Mouse (Mus musculus) layer of hippocampus, adult 11-12 months (tissue): ENCODE measurements at regions not wholly inside any gene's neighbourhood (a gene's known extent, or its start where the extent isn't known, plus 50 kb on each side); places are given as distances from the start of the nearest gene placed in this dataset.
"Not testable (repeated sequence)": the region's sequence is repeated elsewhere in the genome, so short reads cannot be mapped to it uniquely, and the experiment has no call there.

ENCODE experiments used
- DNase-seq: peaks from one replicate; pipeline ENCODE4 v3.0.0; 2022; ENCODE audit warnings: low spot score

DNA sequence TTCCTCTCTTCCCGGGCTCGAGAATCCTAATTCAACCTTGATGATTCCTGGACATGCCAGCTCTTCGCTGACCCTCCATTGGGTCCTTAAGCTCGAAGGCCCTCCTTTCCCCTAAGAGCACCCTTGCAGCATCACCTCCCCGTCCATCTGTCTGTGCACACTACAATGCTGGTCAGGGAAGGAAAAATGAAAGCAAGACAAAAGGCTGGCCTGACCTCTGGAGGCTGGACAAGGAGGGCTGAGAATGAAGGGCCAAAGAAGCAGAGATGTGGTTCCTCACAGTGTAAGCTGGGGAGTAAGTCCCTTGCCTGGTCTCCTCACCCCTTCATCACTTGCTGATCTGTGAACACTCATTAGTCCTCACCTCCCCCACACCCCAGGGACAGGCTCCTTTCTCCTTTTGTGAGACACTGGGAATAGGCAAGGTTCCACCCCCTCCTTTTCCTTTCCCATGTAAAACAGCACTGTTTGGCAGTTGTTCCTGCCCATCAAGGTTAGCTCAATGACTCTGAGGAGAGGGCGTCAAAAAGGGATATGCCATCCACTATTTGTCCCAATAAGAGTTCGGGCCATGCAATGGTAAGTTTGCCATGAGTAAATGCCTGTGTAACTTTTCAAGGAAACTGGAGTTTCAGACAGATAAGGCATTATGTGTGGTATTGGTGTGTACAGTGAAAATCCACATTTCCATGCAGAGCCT, 332.3 kb downstream of the Diras2 start:
- no peak for DNase-seq

DNA sequence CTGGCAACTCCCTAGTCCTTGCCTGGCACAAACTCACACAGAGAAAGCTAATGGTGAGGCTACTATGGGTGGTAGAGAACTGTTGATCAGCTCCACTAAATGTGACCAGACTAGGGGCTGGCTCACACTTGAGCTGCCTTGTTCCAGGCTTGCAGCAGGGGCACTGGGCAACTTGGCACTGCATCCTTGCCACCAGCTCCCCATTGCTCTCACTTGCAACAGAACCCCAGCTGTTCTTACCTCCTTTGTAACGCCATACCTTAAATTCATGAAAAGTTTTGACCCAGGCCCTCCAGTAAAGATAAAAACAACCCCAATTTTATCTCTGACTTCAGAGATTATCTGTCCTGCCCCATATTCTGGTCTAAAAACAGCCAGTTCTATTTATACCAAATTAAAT, 328.7 kb downstream of the Diras2 start:
- DNase-seq: no peak

DNA sequence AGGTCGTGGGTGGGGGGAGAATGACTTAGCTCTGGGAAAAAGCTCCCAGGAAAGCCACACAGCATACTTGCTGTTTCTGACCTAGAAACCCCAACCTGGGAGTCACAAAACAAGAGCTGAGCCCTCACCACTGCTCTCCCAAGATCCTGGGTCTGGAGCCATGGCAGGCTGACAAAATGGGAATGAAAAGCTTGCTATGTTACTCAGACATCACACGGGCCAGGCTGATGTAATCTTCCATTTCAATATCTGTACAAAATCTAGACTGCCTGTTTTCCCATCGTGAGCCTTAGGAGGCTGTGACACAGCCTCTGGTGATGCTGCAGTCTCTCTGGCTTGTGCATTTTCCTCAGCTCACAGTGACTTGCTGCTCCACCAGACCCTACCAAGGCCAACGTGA, 325.1 kb downstream of the Diras2 start:
- no peak for DNase-seq

DNA sequence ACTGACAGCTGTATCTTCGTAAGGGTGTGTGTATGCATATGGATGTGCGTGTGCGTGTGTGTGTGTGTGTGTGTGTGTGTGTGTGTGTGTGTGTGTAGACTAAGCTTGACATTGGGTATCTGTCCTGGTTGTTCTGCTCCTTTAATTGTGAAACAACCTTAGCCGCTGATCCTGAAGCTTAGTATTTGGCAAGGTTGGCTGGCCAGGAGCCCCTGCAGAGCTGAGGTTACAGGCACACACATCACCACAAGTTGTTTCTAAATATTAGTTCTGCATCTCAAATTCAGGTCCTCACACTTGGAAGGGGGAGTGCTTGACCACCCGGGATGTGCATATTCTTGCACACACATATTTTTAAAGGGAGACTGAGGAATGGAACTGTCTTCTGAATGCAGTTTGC, 314.7 kb downstream of the Diras2 start:
- DNase-seq: no peak

DNA sequence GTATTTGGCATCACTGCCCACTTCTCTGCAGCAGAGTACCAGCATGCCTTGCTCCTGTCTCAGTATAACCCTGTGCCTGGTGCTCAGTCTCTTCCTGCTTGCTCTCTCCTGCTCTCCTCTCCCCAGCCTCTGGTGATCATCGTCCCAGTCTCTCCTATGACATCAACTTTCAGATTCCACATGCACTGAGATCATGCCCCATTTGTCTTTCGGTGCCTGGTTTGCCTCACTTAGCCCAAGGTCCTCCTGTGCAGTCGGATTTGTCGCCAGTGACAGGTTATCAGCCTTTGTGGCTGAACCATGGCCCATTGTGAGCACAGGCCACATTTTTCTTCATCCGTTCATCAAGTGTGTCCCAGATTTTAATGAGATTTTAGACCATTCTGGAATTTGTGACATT, 314.0 kb downstream of the Diras2 start:
- DNase-seq: no peak

DNA sequence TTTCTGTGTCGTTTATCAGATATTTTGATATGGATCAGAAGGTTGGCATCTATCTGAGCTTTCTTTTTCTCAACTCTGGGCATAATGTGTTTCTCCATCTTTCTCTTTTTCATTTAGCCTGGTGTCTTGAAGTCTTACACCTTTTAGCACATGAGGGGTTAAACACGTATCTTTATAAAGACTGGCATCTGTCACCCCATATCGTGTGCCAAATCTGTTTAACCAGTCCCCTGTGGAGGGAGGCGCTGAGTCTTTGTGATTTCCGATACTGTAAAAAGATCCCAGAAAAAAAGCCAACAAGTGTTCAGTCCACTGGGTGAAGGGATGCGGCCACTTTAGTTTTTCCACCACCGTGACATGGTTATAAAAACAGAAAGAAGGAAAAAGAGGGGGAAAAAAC, 313.3 kb downstream of the Diras2 start:
- no peak for DNase-seq

DNA sequence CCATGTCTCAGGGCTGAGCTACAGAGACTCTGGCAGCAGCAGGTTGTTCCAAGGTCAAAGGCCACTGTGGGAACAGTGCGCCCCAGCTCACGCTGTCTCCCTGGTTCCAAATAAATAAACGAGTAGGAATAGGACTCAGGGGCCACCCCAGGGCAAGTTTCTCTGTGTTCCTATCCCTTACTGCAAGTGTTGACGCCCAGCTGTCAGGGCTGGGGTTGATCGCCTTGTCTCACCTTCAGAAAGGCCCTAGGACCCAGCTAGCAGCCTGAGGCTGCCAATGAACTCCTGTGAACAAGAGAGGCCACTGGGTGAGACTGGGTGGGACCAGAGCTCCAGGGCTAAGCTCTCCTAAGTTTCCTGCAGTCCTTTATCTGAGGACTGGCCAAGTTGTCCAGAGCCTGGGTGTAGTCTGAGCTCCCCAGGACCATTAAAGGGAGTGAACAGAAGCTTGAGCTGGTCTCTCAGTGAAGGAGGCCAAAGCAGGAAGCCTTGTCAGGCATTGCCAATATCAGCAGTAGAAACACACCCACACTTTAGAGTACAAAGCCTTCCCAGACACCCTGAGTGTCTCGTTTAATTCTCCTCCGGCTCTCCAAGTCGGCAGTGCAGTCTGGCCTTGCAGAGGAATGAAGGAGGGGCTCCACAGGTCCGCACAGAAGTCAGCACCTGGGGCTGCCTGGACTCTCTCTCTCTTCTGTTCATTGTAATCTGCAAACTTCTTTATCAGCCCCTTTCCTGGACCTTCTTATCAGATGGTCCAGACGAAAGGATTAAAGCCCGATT, 308.6 kb downstream of the Diras2 start:
- DNase-seq: no peak

DNA sequence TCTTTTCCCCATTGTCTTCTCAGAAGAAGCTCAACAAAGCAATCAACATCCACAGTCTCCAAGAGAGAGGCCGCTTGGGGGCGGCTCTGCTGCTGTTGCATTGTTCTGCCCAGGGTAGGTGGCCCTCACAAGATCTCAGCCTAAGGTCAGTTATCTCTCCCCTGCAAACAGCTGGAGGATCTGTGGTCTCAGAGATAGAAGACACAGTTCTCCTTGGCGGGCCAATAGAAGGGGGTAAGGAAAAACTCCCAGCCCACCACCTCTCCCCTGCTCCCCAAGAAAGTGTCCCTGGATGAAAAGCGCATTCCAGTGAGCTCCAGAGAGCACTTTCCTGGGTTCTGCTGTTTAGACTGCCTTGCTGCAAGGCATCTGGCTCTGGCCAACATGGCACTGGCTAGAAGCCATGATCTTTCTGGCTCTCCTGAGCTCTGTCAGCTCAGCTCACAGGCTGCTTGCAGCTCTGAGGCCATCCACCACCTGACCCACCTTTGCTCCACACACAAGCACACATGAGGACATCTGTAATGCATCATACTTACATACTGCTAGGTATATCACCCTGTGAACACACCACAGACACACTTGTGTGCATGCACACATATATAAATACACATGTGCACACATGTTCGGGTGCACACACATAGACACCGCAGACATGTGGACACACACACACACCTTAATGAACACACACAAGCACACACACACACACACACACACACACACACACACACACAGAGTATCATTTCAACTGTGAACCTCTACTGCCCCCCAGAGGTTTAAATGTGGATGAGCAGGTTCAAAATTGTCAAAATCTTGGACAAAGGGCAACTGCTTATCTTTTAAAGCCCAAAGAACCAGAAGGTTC, 307.7 kb downstream of the Diras2 start:
- DNase-seq: peak; percentile 19

DNA sequence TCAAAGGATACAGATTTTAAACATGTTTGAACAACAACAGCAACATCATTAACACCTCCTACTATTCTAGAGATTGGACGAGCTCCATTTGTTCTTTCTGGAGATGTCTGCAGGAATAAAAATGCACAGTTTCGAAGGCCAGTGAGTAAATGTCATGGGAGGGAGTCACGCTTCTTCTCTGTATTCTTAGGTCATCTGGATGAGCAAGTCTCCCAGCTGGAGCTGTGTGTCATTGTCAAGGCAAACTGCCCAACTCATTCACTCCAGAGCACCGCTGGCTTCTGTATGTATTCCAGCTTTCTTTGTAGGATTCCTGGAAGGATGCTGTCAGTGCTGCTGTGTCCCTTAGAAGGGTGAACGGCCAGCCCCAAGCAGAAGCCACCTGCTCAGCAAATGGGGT, 297.1 kb downstream of the Diras2 start:
- DNase-seq: no peak

DNA sequence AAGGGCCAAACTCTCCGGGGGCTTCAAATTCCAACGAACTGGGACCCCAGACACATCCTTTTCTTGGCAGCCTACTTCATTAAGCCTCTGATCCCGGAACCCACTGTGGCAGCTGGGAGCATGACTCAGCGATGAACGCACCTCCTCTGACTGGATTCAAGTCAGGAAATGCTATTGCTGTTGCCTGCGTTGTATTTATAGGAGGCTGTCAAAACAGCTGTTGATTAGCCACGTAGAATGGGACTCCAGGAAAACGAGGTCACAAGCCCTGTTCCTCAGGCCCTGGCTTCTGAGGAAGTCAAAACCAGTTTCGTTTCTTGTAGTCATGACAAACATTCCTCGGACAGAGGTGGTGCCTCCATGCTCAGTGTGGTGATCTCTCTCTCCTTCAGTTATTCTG, 295.0 kb downstream of the Diras2 start:
- no peak for DNase-seq

DNA sequence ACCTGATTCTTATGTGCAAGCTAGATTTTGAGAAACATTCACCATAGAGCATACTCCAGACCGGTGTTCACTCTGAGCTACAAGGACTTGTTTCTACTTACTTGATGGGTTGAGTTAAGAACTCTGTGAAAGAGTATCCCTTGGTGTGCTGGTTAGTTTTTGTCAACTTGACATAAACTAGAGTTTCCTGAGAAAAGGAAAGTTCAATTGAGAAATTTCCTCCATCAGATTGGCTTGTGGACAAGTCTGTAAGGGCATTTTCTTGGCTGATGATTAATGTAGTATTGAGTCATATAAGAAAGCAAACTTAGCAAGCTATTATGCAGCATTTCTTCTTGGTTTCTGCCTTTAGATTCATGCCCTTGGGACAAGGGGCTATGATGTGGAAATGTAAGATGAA, 291.5 kb downstream of the Diras2 start:
- no peak for DNase-seq

DNA sequence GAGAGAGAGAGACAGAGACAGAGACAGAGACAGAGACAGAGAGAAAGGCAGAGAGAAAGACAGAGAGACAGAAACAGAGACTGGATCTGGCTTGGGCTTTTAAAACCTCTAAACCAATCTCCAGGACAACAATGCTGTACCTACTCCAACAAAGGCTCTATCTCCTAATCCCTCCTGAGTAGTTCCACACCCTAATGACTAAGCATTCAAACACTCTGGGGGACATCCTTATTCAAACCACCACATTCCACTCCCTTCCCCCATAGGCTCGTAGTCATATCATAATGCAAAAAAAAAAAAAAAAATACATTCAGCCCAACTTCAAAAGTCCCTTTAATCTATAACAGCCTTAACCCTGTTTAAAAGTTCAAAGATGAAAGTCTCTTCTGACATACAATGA, 289.3 kb downstream of the Diras2 start:
- no peak for DNase-seq

DNA sequence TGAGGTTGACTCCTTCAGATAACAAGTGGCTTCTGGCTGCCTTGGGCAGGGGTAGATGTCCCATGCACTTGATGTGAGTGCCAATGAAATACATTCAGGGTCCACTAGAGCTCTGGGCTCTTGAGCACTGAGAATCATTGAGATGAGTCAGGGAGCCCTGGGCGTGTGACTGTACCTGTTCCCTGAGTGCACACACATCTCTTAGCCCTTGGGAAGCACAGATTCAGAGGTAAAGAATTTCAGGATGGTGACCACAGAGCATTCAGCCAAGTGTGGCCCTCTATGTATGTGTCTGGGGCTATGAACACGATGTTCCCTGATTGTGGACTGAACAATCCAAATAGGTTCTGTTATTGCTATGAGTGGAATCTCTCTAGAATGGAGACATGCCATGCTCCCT, 281.6 kb downstream of the Diras2 start:
- no peak for DNase-seq

DNA sequence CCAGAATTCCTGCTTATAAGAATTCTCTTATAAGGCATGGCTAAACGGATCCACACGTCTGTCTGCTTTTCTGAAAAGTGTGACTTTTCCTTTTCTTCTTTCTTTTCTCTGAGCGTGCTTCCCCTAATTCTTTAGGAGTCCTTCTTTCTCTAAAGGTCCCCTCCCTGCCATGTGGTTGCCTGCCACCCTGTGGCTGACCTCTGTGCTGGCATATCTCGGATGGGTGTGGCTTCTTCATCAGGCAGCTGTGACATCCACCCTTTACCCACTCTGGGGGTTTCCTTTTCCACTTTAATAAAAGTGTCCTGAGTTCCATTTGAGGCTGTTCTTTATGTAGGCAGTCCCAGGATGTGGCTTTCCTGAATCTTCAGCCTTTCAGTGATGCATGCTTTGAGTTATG, 280.7 kb downstream of the Diras2 start:
- no peak for DNase-seq

DNA sequence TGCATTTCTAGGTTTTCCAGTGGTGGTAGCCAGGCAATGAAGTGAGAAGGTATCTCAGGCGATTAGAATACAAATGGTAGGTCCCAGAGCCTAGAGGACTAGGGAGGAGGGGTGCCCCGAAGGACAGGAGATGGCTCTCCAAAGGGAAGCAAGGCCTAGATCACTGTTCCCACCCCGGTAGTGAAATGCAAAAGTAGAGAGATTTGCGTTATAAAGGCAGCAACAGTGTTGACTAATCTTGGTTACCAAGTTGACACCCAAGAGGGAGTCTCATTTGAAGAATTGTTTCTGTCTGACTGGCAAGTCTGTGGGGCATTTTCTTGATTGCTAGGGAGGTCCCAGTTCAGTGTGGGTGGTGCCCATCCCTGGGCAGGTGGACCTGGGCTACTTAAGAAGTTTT, 278.8 kb downstream of the Diras2 start:
- no peak for DNase-seq

DNA sequence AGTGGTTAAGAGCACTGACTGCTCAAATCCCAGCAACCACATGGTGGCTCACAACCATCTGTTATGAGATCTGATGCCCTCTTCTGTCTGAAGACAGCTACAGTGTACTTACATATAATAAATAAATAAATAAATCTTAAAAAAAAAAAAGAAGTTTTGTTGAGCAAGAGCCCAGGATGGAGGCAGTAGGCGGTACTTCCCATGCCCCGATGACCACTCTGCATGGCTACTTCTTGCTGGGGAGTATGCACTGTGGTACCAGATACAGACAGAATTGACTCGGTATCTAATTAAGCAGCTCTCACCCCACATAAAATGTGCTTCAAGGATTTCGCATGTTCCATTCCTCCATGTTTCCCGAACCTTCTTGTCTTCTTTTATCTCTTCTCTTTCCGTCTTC, 278.4 kb downstream of the Diras2 start:
- DNase-seq: not testable (repeated sequence)

DNA sequence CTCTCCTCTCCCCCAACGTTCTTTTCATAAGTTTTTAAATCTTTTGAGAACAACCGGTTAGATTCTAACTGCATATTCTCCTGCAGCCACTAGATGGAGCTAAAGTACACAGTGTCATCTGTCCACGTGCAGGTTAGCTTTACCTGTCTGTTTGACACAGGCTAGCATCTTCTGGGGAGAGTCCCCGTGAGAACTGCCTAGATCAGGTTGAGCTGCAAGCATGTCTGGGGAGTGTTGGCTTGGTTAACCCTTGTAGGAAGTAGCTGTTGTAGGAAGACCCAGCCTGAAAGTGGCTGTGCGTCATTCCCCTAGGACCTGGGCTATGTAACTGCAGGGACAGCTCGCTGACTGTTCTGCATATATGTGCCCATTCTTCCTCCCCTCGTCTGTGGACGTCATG, 277.9 kb downstream of the Diras2 start:
- DNase-seq: peak; percentile 19

DNA sequence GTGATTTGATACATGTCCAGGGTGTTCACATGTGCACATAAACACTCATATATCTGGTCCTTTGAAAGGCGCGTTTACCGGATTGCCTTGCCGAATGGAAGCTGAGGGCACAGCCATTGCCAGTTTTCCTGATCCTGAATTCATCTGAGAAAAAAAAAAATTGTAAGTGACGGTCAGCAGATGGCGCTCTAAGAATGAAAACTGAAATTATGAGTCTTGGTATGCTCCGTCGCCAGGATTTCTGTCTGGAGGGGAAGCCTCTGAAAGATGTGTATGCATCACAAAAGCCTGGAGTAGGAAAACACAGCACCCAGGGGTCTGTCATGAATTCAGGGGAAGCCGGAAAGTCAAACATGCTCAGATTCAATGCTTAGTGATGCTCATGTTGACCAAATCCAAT, 276.9 kb downstream of the Diras2 start:
- peak; percentile 49 for DNase-seq

DNA sequence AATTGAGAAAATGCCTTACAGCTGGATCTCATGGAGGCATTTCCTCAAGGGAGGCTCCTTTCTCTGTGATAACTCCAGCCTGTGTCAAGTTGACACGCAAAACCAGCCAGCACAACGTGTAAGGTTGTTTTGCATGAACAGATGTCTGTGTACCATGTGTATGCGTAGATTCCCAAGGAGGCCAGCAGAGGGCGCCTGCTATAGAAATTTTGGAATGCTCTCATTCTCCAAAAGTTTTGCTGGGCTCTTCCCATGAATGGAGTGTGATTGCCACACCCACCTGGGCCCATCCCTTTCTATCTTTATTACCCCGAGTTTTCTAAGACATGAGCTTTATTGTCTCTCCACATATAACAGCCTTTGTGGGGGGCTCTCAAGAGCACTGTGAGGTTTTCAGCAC, 275.4 kb downstream of the Diras2 start:
- no peak for DNase-seq

DNA sequence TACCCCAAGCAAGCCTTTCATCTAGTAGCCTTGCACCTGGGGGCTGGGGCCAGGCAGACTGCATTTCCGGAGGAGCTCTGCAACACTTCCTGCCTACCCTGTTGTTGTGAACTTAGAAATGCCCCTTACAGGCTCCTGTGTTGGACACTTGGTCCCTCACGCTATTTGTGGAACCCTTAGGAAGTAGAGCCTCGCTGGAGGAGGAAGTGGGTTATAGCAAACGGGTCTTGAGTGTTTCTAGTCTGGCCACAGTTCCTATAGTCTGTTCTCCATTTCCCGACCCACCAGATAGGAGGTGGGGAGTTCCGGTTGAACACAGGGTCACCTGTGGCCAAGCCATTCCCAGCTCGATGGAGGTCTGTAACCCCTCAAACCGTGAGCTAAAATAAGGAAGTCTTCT, 272.7 kb downstream of the Diras2 start:
- DNase-seq: no peak

DNA sequence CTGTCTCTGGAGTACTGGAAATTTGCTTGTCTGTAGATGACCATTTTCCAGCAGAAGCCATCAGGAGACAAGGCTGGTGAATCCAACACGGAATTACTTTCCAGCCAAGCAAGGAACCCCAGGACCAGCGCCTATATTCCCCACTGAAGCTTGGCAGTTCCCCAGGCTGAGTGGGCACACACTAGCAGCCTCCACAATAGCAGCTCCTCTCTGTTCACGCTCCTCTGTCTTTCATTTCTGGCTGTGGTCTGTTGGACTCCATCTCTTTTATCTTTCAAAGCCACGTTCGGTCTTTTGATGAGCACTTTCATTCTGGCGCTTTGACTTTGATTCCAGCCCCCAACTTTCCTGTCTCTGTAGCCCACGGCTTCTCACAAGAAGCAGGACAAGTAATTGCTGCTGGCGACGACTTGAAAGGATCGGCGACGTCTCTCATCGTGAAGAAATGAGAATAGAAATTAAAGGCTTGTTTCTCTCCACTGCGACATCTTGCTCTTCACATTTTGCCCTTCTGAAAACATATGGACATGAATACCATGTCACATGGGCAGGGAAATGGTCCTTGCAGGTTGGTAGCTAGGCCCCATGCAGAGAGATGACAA, 268.0 kb downstream of the Diras2 start:
- DNase-seq: no peak

DNA sequence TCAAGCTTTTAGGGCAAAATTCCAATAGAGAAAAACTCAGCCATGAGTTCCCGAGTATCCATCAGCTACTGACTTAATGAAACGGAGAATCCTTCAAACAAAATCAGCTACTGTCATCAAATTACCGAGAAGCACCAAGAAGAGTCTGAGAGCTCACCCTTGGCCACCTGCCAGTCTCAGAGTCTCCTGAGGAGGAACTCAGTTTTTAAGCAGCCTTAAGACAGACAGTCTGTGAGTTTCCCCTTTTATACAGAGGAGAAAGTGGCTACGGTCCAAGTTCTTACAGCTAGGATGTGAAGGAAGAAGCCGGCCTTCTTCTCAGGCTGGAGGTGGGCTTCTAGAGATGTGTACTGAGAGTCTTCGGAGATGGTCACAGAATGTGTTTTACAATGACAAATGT, 262.8 kb downstream of the Diras2 start:
- DNase-seq: no peak
